Mouse (Mus musculus) adrenal gland, adult 18-20 months (tissue): ENCODE measurements around the gene Zfp106. TPM values are rescaled to one million over a fixed set of nuclear protein-coding genes. Genes with fewer than 3 reads are reported as not detected.
A peak's percentile ranks its signal among the peaks of the same experiment; 100 is the strongest.

Experiments
- DNase-seq, 2 experiments: peaks; one replicate each; pipeline ENCODE4 v3.0.0; 2021 to 2022; ENCODE audit warnings: low spot score in 2 of 2
- total RNA-seq, 2 experiments: library from RNA; stranded (reverse); gene quantifications; 1 replicate in 1 of 2; 2 replicates in 1 of 2; pipeline ENCODE4 v1.2.3; 2021

The Zfp106 gene
- total RNA-seq, 2 experiments from 2014 or later = 103 to 117 TPM

DNA sequence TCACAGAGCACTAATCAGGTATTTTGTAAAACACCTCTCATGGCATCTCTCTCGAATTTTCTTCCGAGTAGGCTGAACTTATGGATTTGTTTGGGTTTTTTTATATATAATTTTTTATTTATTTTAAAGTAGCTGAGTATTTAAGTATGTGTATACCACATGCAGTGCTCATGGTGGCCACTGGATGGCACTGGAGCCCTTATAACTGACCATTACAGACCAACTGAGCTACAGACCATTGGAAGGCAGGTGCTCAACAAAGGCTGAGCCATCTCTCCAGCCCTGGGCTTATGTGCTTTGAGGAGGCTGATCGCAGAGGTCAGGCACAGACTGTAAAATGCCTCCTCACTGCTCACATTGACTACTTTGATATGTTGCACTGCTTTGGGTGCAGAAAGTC is 85.0 kb downstream of the Zfp106 start:
- DNase-seq = peak; percentile 66 to 80

DNA sequence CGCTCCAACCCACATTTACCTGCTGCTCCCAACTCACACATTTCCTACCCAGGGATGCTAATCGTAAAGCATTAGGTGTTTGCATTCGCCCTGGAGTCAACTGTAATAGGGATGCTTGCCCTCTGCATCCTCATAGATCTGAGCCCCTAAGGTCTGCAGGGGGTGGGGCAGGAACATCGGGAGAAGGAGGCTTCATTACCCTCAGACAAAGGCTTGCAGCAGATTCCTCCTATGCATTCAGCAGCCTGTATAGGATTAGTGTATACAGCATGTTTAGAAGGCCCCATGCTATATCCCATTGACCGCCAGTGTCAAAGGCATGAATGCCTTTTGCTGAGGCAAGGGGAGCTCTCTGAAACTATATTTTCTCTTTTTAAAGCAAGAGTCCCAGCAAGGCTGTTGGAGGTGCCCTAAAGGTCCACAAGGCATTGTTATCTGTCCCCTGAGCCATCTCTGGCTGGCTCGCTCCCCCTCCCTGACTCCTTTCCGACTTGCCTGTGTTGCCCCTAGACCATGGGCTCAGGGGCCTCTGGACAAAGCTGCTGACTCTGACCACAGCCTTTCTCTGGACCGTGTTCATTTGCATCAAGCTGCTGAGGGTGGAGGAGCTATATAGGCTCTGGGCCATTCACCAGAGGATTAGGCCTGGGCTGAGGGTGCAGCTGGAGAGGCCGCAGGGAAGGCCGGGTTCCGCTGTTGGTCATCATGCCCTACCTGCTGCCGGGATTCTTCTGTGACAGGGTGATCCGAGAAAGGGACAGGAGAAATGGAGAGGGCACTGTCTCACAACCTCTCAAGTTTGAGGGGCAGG is 87.2 kb downstream of the Zfp106 start:
- DNase-seq = no peak

DNA sequence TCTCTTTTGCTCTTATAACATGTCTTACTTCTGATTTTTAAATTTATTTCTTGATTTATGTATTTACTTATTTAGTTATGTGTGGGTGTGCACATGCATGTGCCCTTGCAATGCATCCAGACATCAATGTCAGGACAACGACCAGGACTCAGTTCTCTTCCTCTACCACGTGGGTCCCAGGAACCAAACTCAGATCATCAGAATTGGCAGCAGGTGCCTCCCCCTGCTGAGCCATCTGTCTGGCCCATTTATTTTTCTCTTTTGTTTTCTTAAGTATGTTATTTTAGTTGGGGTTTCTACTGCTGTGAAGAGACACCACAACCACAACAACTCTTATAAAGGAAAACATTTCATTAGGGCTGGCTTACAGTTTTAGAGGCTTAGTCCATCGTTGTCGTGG is 92.8 kb downstream of the Zfp106 start:
- no peak for DNase-seq

DNA sequence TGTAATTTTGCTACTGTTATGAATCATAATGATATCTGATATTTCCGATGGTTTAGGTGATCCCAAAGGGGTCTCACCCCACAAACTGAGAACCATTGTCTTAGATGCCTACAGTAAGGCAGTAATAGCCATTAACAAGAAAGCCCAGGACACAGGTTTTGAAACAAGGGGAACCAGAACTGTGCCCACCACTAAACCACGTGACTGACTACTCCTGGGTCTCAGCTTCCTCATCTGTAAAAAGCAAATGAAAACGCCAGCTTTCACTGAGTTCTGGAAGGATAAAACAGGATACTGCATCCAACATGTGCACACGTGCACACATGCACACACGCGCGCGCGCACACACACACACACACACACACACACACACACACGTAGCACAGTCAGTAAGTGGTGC is 93.9 kb downstream of the Zfp106 start:
- no peak for DNase-seq

DNA sequence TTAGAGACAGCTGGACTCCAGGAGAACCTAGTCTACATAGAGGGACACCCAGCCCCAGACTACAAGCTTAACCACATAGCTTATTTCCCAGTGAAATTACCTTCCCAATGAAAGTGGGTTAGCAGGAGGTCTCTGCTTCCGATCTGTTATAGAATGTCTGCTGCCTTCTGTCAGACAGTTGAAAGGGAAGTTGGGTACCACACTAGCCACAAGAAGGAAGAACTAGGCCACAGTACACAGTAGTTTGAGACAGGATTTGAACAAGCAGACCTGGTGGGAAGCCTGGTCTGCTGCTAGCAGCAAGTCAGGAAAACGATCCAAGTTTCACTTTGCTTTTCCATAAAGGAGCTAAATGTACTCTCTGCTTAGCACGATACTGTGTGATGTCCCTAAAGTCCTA is 94.4 kb downstream of the Zfp106 start:
- DNase-seq = no peak

DNA sequence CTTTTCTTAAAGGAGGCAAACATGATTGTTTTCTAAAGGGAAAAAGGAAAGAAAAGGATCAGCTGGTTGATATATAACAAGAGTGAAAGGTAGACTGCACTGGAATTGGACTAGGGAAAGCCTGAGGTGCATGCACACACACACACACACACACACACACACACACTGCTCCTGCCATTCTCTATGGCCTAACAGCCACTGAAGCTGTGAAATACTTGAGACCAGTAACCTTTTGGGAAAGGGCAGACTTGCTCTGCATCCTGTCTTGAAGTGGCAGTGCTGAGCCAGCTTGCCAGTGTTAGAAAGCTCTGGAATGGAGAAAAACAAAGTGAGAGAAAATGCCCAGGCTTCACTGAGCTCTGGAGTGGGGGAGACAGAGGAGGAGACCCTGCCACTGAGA is 95.6 kb downstream of the Zfp106 start:
- DNase-seq = no peak

DNA sequence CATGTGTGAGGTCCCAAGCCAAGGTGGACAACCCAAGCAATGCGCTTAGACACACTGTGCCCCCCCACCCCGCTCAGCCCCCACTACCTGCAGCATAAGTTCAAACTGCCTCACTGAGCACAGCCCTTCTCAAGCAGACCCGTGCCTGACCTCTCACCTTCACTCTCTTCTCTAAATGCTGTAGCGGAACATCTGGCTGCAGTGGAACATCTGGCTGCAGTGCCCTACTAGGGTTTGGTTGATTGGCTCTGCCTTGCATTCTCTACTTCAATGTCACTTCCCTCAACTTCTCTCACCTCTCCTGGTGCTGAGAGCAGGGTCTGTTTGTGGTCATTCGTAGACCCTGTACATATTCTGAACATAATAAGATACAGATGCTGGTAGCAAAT is 98.3 kb downstream of the Zfp106 start:
- DNase-seq = no peak

DNA sequence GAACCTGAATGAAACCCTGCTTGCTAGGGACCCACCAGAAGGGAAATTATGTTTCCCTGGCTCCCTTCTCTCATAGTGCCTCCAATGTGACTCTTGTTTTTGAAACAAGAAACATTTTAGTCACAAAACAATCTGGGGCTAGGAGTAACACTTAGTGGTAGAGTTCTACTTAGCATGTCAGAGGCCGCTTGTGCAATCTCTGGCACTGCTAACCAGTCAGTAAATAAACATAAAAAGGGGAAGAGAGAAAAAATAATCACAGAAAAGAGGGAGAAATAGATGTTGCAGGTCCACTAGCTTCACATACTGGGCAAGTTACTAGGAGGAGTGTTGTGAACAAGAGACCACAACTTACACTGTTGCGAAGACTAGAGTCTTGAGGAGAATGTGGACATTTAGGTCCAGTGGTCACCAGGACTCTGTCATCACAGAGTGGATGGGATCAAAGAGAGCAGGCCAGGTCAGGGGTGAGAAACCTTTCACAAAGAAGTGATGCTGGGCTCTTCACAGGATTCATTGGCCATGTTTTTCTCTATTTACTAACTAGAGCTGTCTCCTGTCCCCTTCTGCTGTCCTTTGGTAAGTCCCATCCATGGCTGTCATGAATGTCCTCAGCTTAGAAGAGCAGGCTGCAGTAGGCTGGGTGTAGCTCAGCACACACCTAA is 98.8 kb downstream of the Zfp106 start:
- DNase-seq = no peak

DNA sequence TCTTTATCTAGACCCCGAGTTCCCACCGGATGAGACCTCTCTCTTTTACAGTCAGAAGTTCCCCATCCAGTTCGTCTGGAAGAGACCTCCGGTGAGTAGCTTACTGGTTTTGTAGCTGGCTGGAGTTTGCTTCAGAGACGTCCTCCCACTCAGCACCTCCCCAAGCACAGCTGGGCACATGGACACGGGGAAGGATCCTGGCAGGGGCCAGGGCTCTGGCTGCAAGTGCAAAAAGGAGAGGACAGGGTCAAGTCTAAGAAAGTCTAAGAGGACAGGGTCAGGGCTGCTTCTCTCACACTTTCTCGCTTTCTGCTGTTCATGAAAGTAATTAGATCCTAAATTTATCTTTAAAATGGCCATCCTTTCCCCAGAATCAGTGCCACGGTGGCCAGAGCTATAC is 99.6 kb downstream of the Zfp106 start:
- no peak for DNase-seq

DNA sequence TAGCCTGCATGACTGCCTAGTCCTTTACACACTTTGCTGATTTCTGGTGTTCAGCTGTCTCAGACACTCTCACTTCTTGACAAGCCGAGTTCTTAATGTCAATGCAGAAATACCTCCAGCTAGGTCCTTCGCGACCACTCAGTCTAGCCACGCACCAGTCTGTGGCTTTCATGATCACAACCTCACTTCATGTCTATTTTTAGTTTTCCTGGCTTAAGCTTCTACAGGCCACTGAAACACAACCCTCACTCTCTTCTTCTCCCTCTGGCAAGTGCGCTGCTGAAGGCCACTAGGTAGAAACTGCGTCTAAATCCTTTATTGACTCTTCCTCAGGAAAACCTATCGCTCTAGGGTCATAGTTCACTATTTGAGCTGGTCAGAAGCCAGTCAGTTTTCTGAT is 100.3 kb downstream of the Zfp106 start:
- no peak for DNase-seq

DNA sequence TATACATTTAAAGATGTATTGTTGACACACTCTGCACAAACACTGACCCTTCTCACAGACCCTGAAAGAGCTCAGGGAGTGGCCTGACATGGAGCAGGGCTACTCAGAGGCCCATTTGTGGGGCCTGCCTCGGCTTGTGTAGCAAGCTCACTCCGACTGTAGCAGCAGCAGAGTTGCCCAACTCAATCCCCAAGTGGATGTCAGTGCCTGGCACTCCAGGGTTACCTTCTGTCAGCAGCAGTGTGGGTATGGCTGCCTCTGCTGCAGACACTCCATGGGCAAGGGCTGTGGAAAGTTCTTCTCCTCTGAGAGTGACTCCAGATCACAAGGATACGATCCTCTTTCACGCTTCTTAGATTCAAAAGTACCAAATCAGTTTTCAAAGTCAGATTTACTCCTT is 103.4 kb downstream of the Zfp106 start:
- DNase-seq = no peak

Other genes with a start within 250 kb of the Zfp106 start
- not detected for gene Pla2g4f, start 249.7 kb downstream of the Zfp106 start, total RNA-seq
- 10 to 100 TPM; 42.9 to 56.6 TPM for gene Vps39, start 210.7 kb downstream of the Zfp106 start, total RNA-seq
- gene Ganc, start 159.9 kb downstream of the Zfp106 start, total RNA-seq = 10 to 100 TPM; 42.6 to 44.0 TPM
- 10 to 100 TPM; 37.9 to 49.9 TPM for gene Tmem87a, start 159.7 kb downstream of the Zfp106 start, total RNA-seq
- under 1 TPM in 1 of 2 experiments, not detected in 1; 0.61 TPM for gene Capn3, start 107.8 kb downstream of the Zfp106 start, total RNA-seq
- 10 to 100 TPM; 62.0 to 63.1 TPM for gene Snap23, start 3.8 kb upstream of the Zfp106 start, total RNA-seq
- 1 to 10 TPM; 9.0 to 9.3 TPM for gene Haus2, start 45.5 kb upstream of the Zfp106 start, total RNA-seq
- gene Lrrc57, start 45.7 kb upstream of the Zfp106 start, total RNA-seq = 10 to 100 TPM; 12.5 to 12.8 TPM
- gene Stard9, start 65.3 kb upstream of the Zfp106 start, total RNA-seq = 1 to 10 TPM; 6.2 to 8.0 TPM